Mouse (Mus musculus) midbrain, embryonic 12.5 days (tissue): ENCODE results near the gene Svep1. TPM values are rescaled to one million over a fixed set of nuclear protein-coding genes. Genes with fewer than 3 reads are reported as not detected.

Experiments used
- ATAC-seq: fragments of 200-750 bp; cut with Nextera tagmentation; 2 replicates; pipeline ENCODE4 v1.8.0; 2017; ENCODE audit warnings: low read depth, moderate TSS enrichment, moderate library complexity; ENCODE audit not compliant: low FRiP score
- H3K27ac ChIP-seq: fragments of 300-500 bp; sonication (generic); replicated peaks from 2 replicates; pipeline ENCODE4 v1.5.1; 2016; ENCODE audit warnings: mild to moderate bottlenecking
- H3K27me3 ChIP-seq: fragments of 300-500 bp; sonication (generic); 2 replicates; pipeline ENCODE4 v1.6.1; 2016; ENCODE audit warnings: mild to moderate bottlenecking
- H3K36me3 ChIP-seq: fragments of 300-500 bp; sonication (generic); 2 replicates; pipeline ENCODE4 v1.6.1; 2016
- H3K4me1 ChIP-seq: fragments of 300-500 bp; sonication (generic); 2 replicates; pipeline ENCODE4 v1.6.1; 2016
- H3K4me2 ChIP-seq: fragments of 300-500 bp; sonication (generic); replicated peaks from 2 replicates; pipeline ENCODE4 v1.6.1; 2016; ENCODE audit warnings: mild to moderate bottlenecking, moderate library complexity
- H3K4me3 ChIP-seq: fragments of 300-500 bp; sonication (generic); 2 replicates; pipeline ENCODE4 v1.5.1; 2016; ENCODE audit warnings: mild to moderate bottlenecking
- H3K9ac ChIP-seq: fragments of 300-500 bp; sonication (generic); replicated peaks from 2 replicates; pipeline ENCODE4 v1.6.1; 2016; ENCODE audit warnings: mild to moderate bottlenecking, moderate library complexity
- H3K9me3 ChIP-seq: fragments of 300-500 bp; sonication (generic); 2 replicates; pipeline ENCODE4 v1.6.1; 2016; ENCODE audit warnings: mild to moderate bottlenecking
- WGBS: fragments of 180-500 bp; shearing (Covaris S2); methylation state at CpG from one replicate; pipeline ENCODE4 v1.1.7; 2016; 5-methylcytosine and 5-hydroxymethylcytosine counted together
- polyA plus RNA-seq: library from polyadenylated mRNA; unstranded; fragments of >200 nt; fragmentation: Nextera tagmentation; extraction: Ambion mirVana; gene quantifications from 2 replicates; pipeline ENCODE4 v1.2.1, GENCODE M21; 2016

The Svep1 gene
- polyA plus RNA-seq, 1 experiment from 2014 or later: 4.0 TPM

GRCm38 (mm10) chr4:58077536-58077935, 129.1 kb downstream of the Svep1 start:
- WGBS: 94% methylated on average over 4 of the region's 4 CpGs
- no peaks in the 10 kb centered on the region for H3K9me3 ChIP-seq
- H3K9ac ChIP-seq: no peak overlapping the region
- H3K27ac ChIP-seq: no peak overlapping the region
- H3K4me2 ChIP-seq: no peak overlapping the region
- no peaks in the 10 kb centered on the region for H3K36me3 ChIP-seq
- no peak for ATAC-seq
- no peak overlapping the region for H3K4me3 ChIP-seq
- no peaks in the 10 kb centered on the region for H3K27me3 ChIP-seq
- H3K4me1 ChIP-seq: no peaks in the 10 kb centered on the region; the same call in 1 of the 2 replicates

- Histone ChIP-seq H3K4me1 (no peaks in the 10 kb centered on the region), H3K27me3 (no peaks in the 10 kb centered on the region), H3K27ac (no peak overlapping the region), H3K9me3 (0 out of 2 replicates have a peak, but pooled peaks cover 4% of the 10 kb centered on the region), H3K4me2 (no peak overlapping the region), H3K9ac (no peak overlapping the region), H3K36me3 (no peaks in the 10 kb centered on the region), H3K4me3 (no peak overlapping the region)
- 86% methylated on average over 12 of the region's 12 CpGs for WGBS
- no peak for ATAC-seq
Observed at GRCm38 (mm10) chr4:58072888-58073287, 133.8 kb downstream of the Svep1 start.

DNA sequence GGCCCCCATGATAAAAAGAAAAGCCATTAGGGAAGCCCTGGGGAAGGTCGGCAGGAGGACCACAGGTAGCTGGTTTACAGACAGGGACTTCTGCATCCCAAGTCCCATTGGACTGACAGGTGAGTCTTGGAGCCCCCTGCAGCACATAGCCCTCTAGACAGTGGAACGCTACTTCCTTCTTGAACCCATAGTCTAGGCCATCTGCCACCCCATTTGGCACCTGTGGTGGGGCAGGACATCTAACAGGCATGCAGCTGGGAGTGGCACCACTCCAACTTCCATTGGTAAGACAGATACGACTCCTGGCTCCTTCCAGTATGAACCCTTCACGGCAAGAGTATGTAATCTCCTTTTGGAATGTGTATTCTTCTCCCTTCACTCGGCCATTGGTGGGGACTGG, 137.8 kb downstream of the Svep1 start:
- Histone ChIP-seq H3K9me3 (0 out of 2 replicates have a peak, but pooled peaks cover 4% of the 10 kb centered on the region), H3K9ac (no peak overlapping the region), H3K4me2 (no peak overlapping the region), H3K36me3 (no peaks in the 10 kb centered on the region), H3K27ac (no peak overlapping the region), H3K4me1 (no peaks in the 10 kb centered on the region), H3K4me3 (no peak overlapping the region), H3K27me3 (no peaks in the 10 kb centered on the region)
- no peak for ATAC-seq
- 91% methylated on average over 5 of the region's 5 CpGs for WGBS

GRCm38 (mm10) chr4:58064721-58065120, 141.9 kb downstream of the Svep1 start:
- H3K27ac ChIP-seq: no peak overlapping the region
- H3K4me1 ChIP-seq: no peaks in the 10 kb centered on the region
- no peak overlapping the region for H3K9ac ChIP-seq
- no peaks in the 10 kb centered on the region for H3K27me3 ChIP-seq
- 73% methylated on average over 2 of the region's 2 CpGs for WGBS
- H3K4me3 ChIP-seq: no peak overlapping the region
- H3K9me3 ChIP-seq: no peaks in the 10 kb centered on the region
- no peak overlapping the region for H3K4me2 ChIP-seq
- no peaks in the 10 kb centered on the region for H3K36me3 ChIP-seq
- no peak for ATAC-seq

DNA sequence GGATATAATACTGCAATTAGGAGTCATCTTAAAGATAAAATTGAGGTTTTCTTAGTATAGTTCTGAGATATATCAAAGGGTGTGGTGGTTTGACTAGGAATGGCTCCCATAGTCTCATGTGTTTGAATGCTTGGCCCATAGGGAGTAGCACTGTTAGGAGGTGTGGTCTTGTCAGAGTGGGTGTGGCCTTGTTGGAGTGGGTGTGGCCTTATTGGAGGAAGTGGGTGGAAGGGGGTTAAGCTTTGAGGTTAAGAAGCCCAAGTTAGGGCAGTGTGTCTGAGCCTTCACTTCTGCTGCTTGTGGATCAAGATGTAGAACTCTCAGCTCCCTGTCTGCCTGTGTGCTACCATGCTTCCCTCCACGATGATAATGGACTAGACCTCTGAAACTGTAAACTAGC, 143.7 kb downstream of the Svep1 start:
- Histone ChIP-seq H3K4me3 (no peak overlapping the region), H3K36me3 (no peaks in the 10 kb centered on the region)
- 88% methylated on average over 1 of the region's 1 CpGs for WGBS

GRCm38 (mm10) chr4:58055653-58056052, 151.0 kb downstream of the Svep1 start:
- H3K4me3 ChIP-seq: no peak overlapping the region
- H3K4me1 ChIP-seq: no peaks in the 10 kb centered on the region
- no peak for ATAC-seq
- H3K36me3 ChIP-seq: no peaks in the 10 kb centered on the region
- no peak overlapping the region for H3K9ac ChIP-seq
- no peaks in the 10 kb centered on the region for H3K9me3 ChIP-seq
- H3K4me2 ChIP-seq: no peak overlapping the region
- no peaks in the 10 kb centered on the region for H3K27me3 ChIP-seq
- no peak overlapping the region for H3K27ac ChIP-seq

More for the DNA sequence above, 143.7 kb downstream of the Svep1 start:
- Histone ChIP-seq H3K27ac (no peak overlapping the region), H3K9ac (no peak overlapping the region), H3K27me3 (no peaks in the 10 kb centered on the region), H3K4me2 (no peak overlapping the region), H3K9me3 (no peaks in the 10 kb centered on the region), H3K4me1 (no peaks in the 10 kb centered on the region)
- no peak for ATAC-seq

DNA sequence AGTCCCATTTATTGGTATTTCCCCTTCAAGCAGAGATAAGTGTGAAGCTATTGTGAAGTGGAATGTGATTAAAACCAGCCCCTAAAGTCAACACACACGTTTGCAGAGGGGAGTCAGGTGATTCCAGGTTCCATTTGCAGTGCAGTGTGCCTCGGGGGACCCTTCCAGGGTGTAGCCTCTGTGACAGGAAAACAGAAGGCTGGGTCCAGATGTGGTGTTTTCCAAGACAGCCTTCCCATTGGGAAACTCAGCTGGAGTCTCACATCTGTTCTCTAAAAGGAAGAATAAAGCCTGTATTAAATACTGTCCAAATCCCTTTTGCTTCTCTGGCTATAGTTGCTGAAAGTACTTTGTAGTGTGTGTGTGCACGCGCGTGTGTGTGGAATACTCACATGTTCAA, 152.2 kb downstream of the Svep1 start:
- Histone ChIP-seq H3K27ac (no peak overlapping the region), H3K36me3 (no peaks in the 10 kb centered on the region), H3K4me3 (no peak overlapping the region), H3K9me3 (no peaks in the 10 kb centered on the region), H3K4me2 (no peak overlapping the region), H3K27me3 (no peaks in the 10 kb centered on the region), H3K4me1 (no peaks in the 10 kb centered on the region), H3K9ac (no peak overlapping the region)
- no peak for ATAC-seq
- WGBS: 73% methylated on average over 5 of the region's 5 CpGs

DNA sequence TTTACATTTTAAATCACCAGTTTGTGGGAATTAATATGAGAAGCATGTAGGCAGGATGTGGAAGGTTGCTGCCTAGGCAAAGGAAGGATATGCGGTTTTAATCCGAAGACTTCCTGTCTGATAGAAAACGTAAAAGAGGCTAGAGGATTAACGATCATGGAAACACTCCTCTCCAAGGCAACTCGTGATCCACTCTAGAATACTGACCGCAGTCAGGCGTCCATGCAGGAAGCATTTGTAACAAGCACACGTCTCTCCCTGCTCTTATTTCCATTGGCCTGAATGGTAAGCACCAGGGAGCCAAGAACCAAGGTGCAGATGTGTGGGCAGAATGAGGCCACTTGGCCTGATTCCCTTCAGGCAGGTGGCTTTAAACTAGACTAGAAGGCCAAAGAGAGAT, 155.9 kb downstream of the Svep1 start:
- Histone ChIP-seq H3K4me3 (no peak overlapping the region), H3K27me3 (no peaks in the 10 kb centered on the region), H3K27ac (no peak overlapping the region), H3K4me1 (no peaks in the 10 kb centered on the region), H3K9ac (no peak overlapping the region), H3K36me3 (no peaks in the 10 kb centered on the region), H3K4me2 (no peak overlapping the region), H3K9me3 (no peaks in the 10 kb centered on the region)
- WGBS: 63% methylated on average over 8 of the region's 8 CpGs
- no peak for ATAC-seq

DNA sequence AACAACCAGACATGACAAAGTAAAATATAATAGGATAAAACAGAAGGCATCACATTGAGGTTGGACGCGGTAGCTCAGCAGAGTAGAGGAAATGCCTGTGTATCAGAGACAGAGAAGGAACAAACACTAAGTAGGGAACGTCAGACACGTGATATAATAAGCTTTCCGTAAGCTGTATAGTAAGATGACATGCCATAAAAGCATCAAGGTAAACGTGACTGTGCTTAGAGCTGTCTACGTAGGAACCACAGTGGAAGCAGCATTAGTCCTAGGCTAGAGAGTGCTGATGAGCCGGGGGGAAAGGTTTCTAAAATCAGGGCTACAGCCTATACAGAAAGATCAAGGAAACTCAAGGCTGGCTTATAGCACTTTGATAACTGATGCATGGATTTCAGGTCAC, 156.4 kb downstream of the Svep1 start:
- WGBS: 85% methylated on average over 8 of the region's 8 CpGs
- H3K4me3 ChIP-seq: no peak overlapping the region
- no peak overlapping the region for H3K4me2 ChIP-seq
- H3K36me3 ChIP-seq: no peaks in the 10 kb centered on the region
- no peak overlapping the region for H3K9ac ChIP-seq
- H3K4me1 ChIP-seq: no peaks in the 10 kb centered on the region
- no peak overlapping the region for H3K27ac ChIP-seq
- H3K27me3 ChIP-seq: no peaks in the 10 kb centered on the region
- ATAC-seq: no peak
- no peaks in the 10 kb centered on the region for H3K9me3 ChIP-seq

DNA sequence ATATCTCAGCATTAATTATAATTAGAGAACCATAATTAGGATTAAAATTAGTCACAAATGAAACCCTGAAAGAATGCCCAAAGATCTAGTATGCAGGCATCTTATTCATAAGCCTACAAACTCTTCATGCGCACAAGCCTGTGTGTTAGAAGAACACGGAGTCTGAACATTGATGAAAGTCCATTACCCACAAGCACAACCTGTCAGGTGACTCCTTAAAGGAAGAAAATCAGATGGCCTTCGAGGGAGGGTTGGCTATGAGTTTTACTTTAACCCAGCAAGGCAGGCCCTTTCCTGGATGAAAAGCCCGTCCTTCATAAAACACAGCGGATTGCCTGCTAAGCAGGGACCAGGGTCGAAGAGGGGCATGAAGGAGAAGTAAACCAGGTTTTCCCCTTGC, 161.8 kb downstream of the Svep1 start:
- Histone ChIP-seq H3K36me3 (no peaks in the 10 kb centered on the region), H3K4me2 (no peak overlapping the region), H3K4me3 (no peak overlapping the region), H3K4me1 (no peaks in the 10 kb centered on the region), H3K9ac (no peak overlapping the region), H3K27ac (no peak overlapping the region), H3K9me3 (no peaks in the 10 kb centered on the region), H3K27me3 (no peaks in the 10 kb centered on the region)
- 91% methylated on average over 6 of the region's 6 CpGs for WGBS
- no peak for ATAC-seq

DNA sequence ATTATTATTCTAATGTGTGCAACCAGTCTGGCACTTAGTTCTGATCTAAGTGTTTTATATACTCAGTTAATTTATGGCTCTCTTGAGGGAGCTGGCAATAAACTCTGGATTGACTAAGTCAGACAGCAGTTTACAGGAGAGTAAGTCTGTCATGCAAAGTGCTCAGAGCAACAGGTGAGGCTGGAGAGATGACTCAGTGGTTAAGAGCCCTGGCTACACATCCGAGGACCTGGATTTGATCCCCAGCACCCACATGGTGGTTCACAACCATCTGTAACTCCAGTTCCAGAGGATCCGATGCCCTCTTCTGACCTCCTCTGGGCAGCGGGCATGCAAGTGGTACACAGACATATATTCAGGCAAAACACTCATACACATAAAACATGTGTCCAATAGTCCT, 162.3 kb downstream of the Svep1 start:
- Histone ChIP-seq H3K4me1 (no peaks in the 10 kb centered on the region), H3K27ac (no peak overlapping the region), H3K36me3 (no peaks in the 10 kb centered on the region), H3K27me3 (no peaks in the 10 kb centered on the region), H3K9ac (no peak overlapping the region), H3K4me3 (no peak overlapping the region), H3K4me2 (no peak overlapping the region), H3K9me3 (no peaks in the 10 kb centered on the region)
- WGBS: 95% methylated on average over 3 of the region's 3 CpGs
- ATAC-seq: no peak

DNA sequence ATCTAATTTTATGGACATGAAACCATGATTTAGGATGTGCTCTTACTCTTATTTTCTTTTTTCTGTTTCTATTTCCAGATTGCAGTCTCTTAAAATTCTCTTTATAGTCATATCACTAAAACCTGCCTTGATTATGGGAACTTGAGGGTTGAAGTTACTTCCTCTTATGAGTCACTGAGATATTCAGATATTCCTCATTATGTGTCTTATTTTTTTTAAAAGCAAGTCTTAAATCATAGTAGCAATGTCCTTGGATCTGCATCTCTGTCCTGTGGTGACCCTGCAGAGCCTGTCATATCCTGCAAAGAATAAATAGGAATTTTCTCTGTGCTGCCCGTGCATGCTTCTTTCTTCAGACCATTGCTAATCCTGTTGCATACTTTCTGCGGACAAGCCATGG, 166.6 kb downstream of the Svep1 start:
- no peak for ATAC-seq
- no peak overlapping the region for H3K4me2 ChIP-seq

GRCm38 (mm10) chr4:58037096-58037705, 169.5 kb downstream of the Svep1 start:
- no peaks in the 10 kb centered on the region for H3K9me3 ChIP-seq
- ATAC-seq: no peak
- 91% methylated on average over 6 of the region's 6 CpGs for WGBS
- H3K27ac ChIP-seq: no peak overlapping the region
- no peaks in the 10 kb centered on the region for H3K4me1 ChIP-seq
- no peak overlapping the region for H3K9ac ChIP-seq
- no peaks in the 10 kb centered on the region for H3K36me3 ChIP-seq
- no peaks in the 10 kb centered on the region for H3K27me3 ChIP-seq
- no peak overlapping the region for H3K4me3 ChIP-seq
- no peak overlapping the region for H3K4me2 ChIP-seq

More for the DNA sequence above, 166.6 kb downstream of the Svep1 start:
- Histone ChIP-seq H3K27me3 (no peaks in the 10 kb centered on the region), H3K27ac (no peak overlapping the region), H3K36me3 (no peaks in the 10 kb centered on the region), H3K9ac (no peak overlapping the region), H3K4me1 (no peaks in the 10 kb centered on the region), H3K9me3 (no peaks in the 10 kb centered on the region), H3K4me3 (no peak overlapping the region)
- 75% methylated on average over 2 of the region's 2 CpGs for WGBS
